Mouse (Mus musculus): ENCODE measurements around the gene Tmem184b. TPM values are rescaled to one million over a fixed set of nuclear protein-coding genes. Genes with fewer than 3 reads are reported as not detected.

Tmem184b gene
- polyA plus RNA-seq, 2 experiments: 67.9 to 121 TPM

DNA sequence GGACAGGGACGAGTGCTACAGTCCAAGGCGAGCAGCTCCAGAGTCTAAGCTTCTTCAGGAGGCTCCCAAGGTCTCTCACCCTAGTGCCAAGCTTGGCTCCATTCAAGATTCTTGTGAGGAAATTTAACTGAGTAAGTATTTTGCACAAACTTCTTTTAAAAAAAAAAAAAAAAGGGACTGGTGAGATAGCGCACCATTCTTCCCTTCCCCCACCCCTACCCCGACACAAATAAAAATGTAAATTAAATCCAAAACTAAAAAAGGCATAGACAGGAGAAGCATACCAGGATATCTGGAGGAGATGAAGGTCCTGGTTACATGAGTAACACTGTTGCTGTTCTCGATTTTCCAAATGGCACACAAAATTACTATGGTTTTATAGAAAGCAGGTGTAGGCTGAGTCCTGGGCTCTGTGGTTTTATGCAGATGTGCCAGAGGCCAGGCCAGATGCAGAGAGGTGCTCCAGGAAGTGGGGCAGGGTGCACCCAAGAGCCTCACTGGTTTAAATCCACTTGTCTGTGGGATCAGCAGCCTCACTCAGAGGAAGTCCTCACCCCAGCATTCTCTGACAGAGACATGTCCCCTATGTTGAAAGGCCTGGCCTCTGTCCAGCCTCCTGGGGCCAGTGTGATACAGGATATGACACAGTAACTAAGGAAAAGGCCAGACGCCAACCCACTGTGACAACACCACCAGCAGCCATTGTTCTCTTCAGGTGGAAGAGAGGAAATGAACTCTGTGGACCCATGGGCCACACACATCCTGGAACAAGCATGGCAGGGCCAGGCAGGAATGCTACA lies 80.2 kb downstream of the Tmem184b start:
- Histone ChIP-seq H3K4me3 (replicated peaks; ENCODE audit: low read length) (no peak overlapping the region), H3K27me3 (ENCODE audit: control insufficient read depth, insufficient read depth, low read length) (no peaks in the 10 kb centered on the region), H3K9me3 (ENCODE audit: control insufficient read depth, low read length) (no peaks in the 10 kb centered on the region), H3K36me3 (ENCODE audit: control insufficient read depth, insufficient read depth, low read length) (no peaks in the 10 kb centered on the region), H3K4me2 (replicated peaks; ENCODE audit: low read depth, low read length, severe bottlenecking) (0 out of 2 replicates have a peak overlapping the region, but pooled peaks have one; percentile 3), H3K9ac (ENCODE audit: low read depth, low read length, severe bottlenecking) (no peak overlapping the region), H3K4me1 (ENCODE audit: control insufficient read depth, insufficient read depth, low read length) (peaks cover 25% of the 10 kb centered on the region), H3K27ac (replicated peaks; ENCODE audit: low read depth, low read length) (peak overlapping the region; percentile 61; the same call in 1 of the 2 replicates)
- no peak for TF ChIP-seq POLR2A (IDR thresholded peaks at IDR 0.05; ENCODE audit: borderline replicate concordance, extremely low read depth, insufficient read depth, insufficient read length)
- WGBS: 62% methylated on average over 6 of the region's 6 CpGs
- ATAC-seq (ENCODE audit: low FRiP score, low read depth) (no peak), DNase-seq (ENCODE audit: low spot score) (peak; percentile 56)

- WGBS: 76% methylated on average over 11 of the region's 11 CpGs
- Histone ChIP-seq H3K9ac (ENCODE audit: low read depth, low read length, severe bottlenecking) (no peak overlapping the region), H3K36me3 (ENCODE audit: control insufficient read depth, insufficient read depth, low read length) (no peaks in the 10 kb centered on the region), H3K9me3 (ENCODE audit: control insufficient read depth, low read length) (no peaks in the 10 kb centered on the region), H3K4me2 (replicated peaks; ENCODE audit: low read depth, low read length, severe bottlenecking) (no peak overlapping the region), H3K27ac (replicated peaks; ENCODE audit: low read depth, low read length) (no peak overlapping the region), H3K27me3 (ENCODE audit: control insufficient read depth, insufficient read depth, low read length) (no peaks in the 10 kb centered on the region), H3K4me3 (replicated peaks; ENCODE audit: low read length) (no peak overlapping the region), H3K4me1 (ENCODE audit: control insufficient read depth, insufficient read depth, low read length) (peaks cover 24% of the 10 kb centered on the region)
- no peak for ATAC-seq (ENCODE audit: low FRiP score, low read depth)
- DNase-seq (ENCODE audit: low spot score): no peak
- no peak for TF ChIP-seq POLR2A (IDR thresholded peaks at IDR 0.05; ENCODE audit: borderline replicate concordance, extremely low read depth, insufficient read depth, insufficient read length)
These were observed 80.9 kb downstream of the Tmem184b start for GRCm38 (mm10) chr15:79322281-79322990.

GRCm38 (mm10) chr15:79321733-79322190 lies 81.6 kb downstream of the Tmem184b start:
- H3K27ac ChIP-seq (replicated peaks; ENCODE audit: low read depth, low read length): no peak overlapping the region
- ATAC-seq (ENCODE audit: low FRiP score, low read depth) (no peak), DNase-seq (ENCODE audit: low spot score) (no peak)
- no peak for TF ChIP-seq POLR2A (IDR thresholded peaks at IDR 0.05; ENCODE audit: borderline replicate concordance, extremely low read depth, insufficient read depth, insufficient read length)
- no peaks in the 10 kb centered on the region for H3K9me3 ChIP-seq (ENCODE audit: control insufficient read depth, low read length)
- no peak overlapping the region for H3K4me3 ChIP-seq (replicated peaks; ENCODE audit: low read length)
- no peaks in the 10 kb centered on the region for H3K27me3 ChIP-seq (ENCODE audit: control insufficient read depth, insufficient read depth, low read length)
- H3K36me3 ChIP-seq (ENCODE audit: control insufficient read depth, insufficient read depth, low read length): no peaks in the 10 kb centered on the region
- H3K4me2 ChIP-seq (replicated peaks; ENCODE audit: low read depth, low read length, severe bottlenecking): no peak overlapping the region
- H3K9ac ChIP-seq (ENCODE audit: low read depth, low read length, severe bottlenecking): no peak overlapping the region
- 80% methylated on average over 5 of the region's 5 CpGs for WGBS
- H3K4me1 ChIP-seq (ENCODE audit: control insufficient read depth, insufficient read depth, low read length): peaks cover 17% of the 10 kb centered on the region; the same call in 1 of the 2 replicates

DNA sequence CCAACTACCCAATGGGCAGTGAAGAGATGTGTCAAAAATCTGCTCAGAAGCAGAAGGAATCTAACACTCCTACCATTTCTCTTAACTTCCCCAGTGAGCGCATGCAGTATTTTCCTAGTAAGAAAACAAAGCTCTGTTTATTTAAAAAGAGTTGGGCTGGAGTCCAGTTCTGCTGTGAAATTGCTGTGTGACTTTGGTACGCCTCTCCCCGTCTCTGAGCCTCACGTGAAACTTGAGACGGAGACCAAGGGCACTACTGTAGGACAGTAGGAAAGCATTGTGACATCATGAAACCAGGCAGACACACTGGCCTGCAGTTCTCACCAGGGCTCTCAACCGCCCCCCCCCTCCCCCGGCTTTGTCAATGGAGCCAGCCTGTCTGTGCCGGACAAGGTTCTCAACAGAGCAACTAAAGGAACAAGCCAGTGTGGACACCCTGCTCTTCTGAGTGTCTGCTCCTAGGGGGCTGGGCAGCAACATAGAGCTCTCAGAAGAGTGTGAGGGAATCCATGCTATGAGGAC lies 89.5 kb downstream of the Tmem184b start:
- Histone ChIP-seq H3K4me1 (ENCODE audit: control insufficient read depth, insufficient read depth, low read length) (no peaks in the 10 kb centered on the region), H3K27ac (replicated peaks; ENCODE audit: low read depth, low read length) (no peak overlapping the region), H3K36me3 (ENCODE audit: control insufficient read depth, insufficient read depth, low read length) (peaks cover 13% of the 10 kb centered on the region), H3K9me3 (ENCODE audit: control insufficient read depth, low read length) (no peaks in the 10 kb centered on the region), H3K4me3 (replicated peaks; ENCODE audit: low read length) (no peak overlapping the region), H3K9ac (ENCODE audit: low read depth, low read length, severe bottlenecking) (no peak overlapping the region), H3K27me3 (ENCODE audit: control insufficient read depth, insufficient read depth, low read length) (no peaks in the 10 kb centered on the region), H3K4me2 (replicated peaks; ENCODE audit: low read depth, low read length, severe bottlenecking) (no peak overlapping the region)
- ATAC-seq (ENCODE audit: low FRiP score, low read depth) (no peak), DNase-seq (ENCODE audit: low spot score) (no peak)
- WGBS: 77% methylated on average over 8 of the region's 8 CpGs
- no peak for TF ChIP-seq POLR2A (IDR thresholded peaks at IDR 0.05; ENCODE audit: borderline replicate concordance, extremely low read depth, insufficient read depth, insufficient read length)

MicroRNAs within 50 kb of the gene (microRNA counts, 519-probe panel; counts per million panel counts)
- microRNA mmu-miR-1943: 1,685 counts per million, percentile 15 among the panel's probes with 10 or more counts

Small RNAs within 50 kb of the gene (microRNA-seq; reads per million reads assigned to microRNA genes)
- gene Mir1943: 1.6 reads per million

Other genes with a start within 250 kb of the Tmem184b start
- gene Sox10, start 238.3 kb downstream of the Tmem184b start, polyA plus RNA-seq (2012; rRNA removed): 20.3 and 26.9 TPM in 2 replicates
- gene Sox10, start 238.3 kb downstream of the Tmem184b start, polyA plus RNA-seq (2014; fragmentation: Nextera tagmentation; extraction: Ambion mirVana): 7.8 and 9.0 TPM in 2 replicates
- gene Pick1, start 174.4 kb downstream of the Tmem184b start, polyA plus RNA-seq (2012; rRNA removed): 82.4 and 82.6 TPM in 2 replicates
- gene Pick1, start 174.4 kb downstream of the Tmem184b start, polyA plus RNA-seq (2014; fragmentation: Nextera tagmentation; extraction: Ambion mirVana): 23.3 and 25.7 TPM in 2 replicates
- gene Gm49486, start 174.2 kb downstream of the Tmem184b start, polyA plus RNA-seq (2012; rRNA removed): 1.5 and 2.6 TPM in 2 replicates
- 0.89 and 1.2 TPM in 2 replicates for gene Gm49486, start 174.2 kb downstream of the Tmem184b start, polyA plus RNA-seq (2014; fragmentation: Nextera tagmentation; extraction: Ambion mirVana)
- gene Slc16a8, start 148.8 kb downstream of the Tmem184b start, polyA plus RNA-seq (2012; rRNA removed): 0.16 and 0.35 TPM in 2 replicates
- 0.51 and 0.66 TPM in 2 replicates for gene Slc16a8, start 148.8 kb downstream of the Tmem184b start, polyA plus RNA-seq (2014; fragmentation: Nextera tagmentation; extraction: Ambion mirVana)
- gene Baiap2l2, start 118.0 kb downstream of the Tmem184b start, polyA plus RNA-seq (2012; rRNA removed): 11.7 TPM in 2 replicates
- gene Baiap2l2, start 118.0 kb downstream of the Tmem184b start, polyA plus RNA-seq (2014; fragmentation: Nextera tagmentation; extraction: Ambion mirVana): 8.5 and 10.9 TPM in 2 replicates
- gene Pla2g6, start 75.2 kb downstream of the Tmem184b start, polyA plus RNA-seq (2012; rRNA removed): 21.8 and 27.2 TPM in 2 replicates
- gene Pla2g6, start 75.2 kb downstream of the Tmem184b start, polyA plus RNA-seq (2014; fragmentation: Nextera tagmentation; extraction: Ambion mirVana): 12.7 and 14.7 TPM in 2 replicates
- 5.0 and 5.5 TPM in 2 replicates for gene Maff, start 56.9 kb downstream of the Tmem184b start, polyA plus RNA-seq (2012; rRNA removed)
- gene Maff, start 56.9 kb downstream of the Tmem184b start, polyA plus RNA-seq (2014; fragmentation: Nextera tagmentation; extraction: Ambion mirVana): 3.0 and 3.6 TPM in 2 replicates
- gene Csnk1e, start 52.0 kb upstream of the Tmem184b start, polyA plus RNA-seq (2012; rRNA removed): 184 and 214 TPM in 2 replicates
- 83.8 and 98.0 TPM in 2 replicates for gene Csnk1e, start 52.0 kb upstream of the Tmem184b start, polyA plus RNA-seq (2014; fragmentation: Nextera tagmentation; extraction: Ambion mirVana)
- 0.36 and 0.43 TPM in 2 replicates for gene Kcnj4, start 101.7 kb upstream of the Tmem184b start, polyA plus RNA-seq (2012; rRNA removed)
- 0.08 TPM in 1 of 2 replicates, not detected in the other for gene Kcnj4, start 101.7 kb upstream of the Tmem184b start, polyA plus RNA-seq (2014; fragmentation: Nextera tagmentation; extraction: Ambion mirVana)
- 143 and 171 TPM in 2 replicates for gene Kdelr3, start 112.8 kb upstream of the Tmem184b start, polyA plus RNA-seq (2012; rRNA removed)
- 137 and 158 TPM in 2 replicates for gene Kdelr3, start 112.8 kb upstream of the Tmem184b start, polyA plus RNA-seq (2014; fragmentation: Nextera tagmentation; extraction: Ambion mirVana)
- gene Ddx17, start 143.2 kb upstream of the Tmem184b start, polyA plus RNA-seq (2012; rRNA removed): 724 and 821 TPM in 2 replicates
- 92.6 and 98.0 TPM in 2 replicates for gene Ddx17, start 143.2 kb upstream of the Tmem184b start, polyA plus RNA-seq (2014; fragmentation: Nextera tagmentation; extraction: Ambion mirVana)
- gene Dmc1, start 201.5 kb upstream of the Tmem184b start, polyA plus RNA-seq (2012; rRNA removed): 13.1 and 13.6 TPM in 2 replicates
- 2.6 TPM in 2 replicates for gene Dmc1, start 201.5 kb upstream of the Tmem184b start, polyA plus RNA-seq (2014; fragmentation: Nextera tagmentation; extraction: Ambion mirVana)